Mouse (Mus musculus) bone marrow, adult 2 months (tissue): ENCODE data around the gene Inpp4a.

Source experiments
- CTCF ChIP-seq: fragments of 200-500 bp; IDR thresholded peaks from 2 replicates; pipeline ENCODE4 v1.5.1; 2011; ENCODE audit warnings: low read length, control low read depth; ENCODE audit not compliant: control insufficient read depth, insufficient read depth
- POLR2A ChIP-seq: fragments of 200-500 bp; IDR thresholded peaks from 2 replicates; pipeline ENCODE4 v1.6.1; 2011; ENCODE audit warnings: low read depth, mild to moderate bottlenecking, control low read depth, low read length, borderline replicate concordance; ENCODE audit not compliant: control insufficient read depth

- no peak for TF ChIP-seq POLR2A
- peak; percentile 78 for TF ChIP-seq CTCF
These were observed 48.9 kb upstream of the Inpp4a start for GRCm38 (mm10) chr1:37250643-37251310.
